Mouse (Mus musculus): Measurements from ENCODE around the gene Lemd2. TPM values are rescaled to one million over a fixed set of nuclear protein-coding genes. Genes with fewer than 3 reads are reported as not detected.

Lemd2 gene
- polyA plus RNA-seq, 1 experiment, result 31.6 TPM

- Histone ChIP-seq H3K9ac (ENCODE audit: low read depth, poor library complexity, severe bottlenecking) (no peak overlapping the region), H3K27ac (ENCODE audit: insufficient read depth, low read length) (no peak overlapping the region), H3K9me3 (replicated peaks; ENCODE audit: control insufficient read depth, insufficient read depth, low read length, poor library complexity, severe bottlenecking) (no peaks in the 10 kb centered on the region), H3K4me1 (ENCODE audit: control insufficient read depth, insufficient read depth, low read length) (no peaks in the 10 kb centered on the region), H3K36me3 (ENCODE audit: control insufficient read depth, insufficient read depth, low read length, poor library complexity, severe bottlenecking) (no peaks in the 10 kb centered on the region), H3K27me3 (ENCODE audit: control insufficient read depth, insufficient read depth, low read length, poor library complexity, severe bottlenecking) (no peaks in the 10 kb centered on the region), H3K4me3 (ENCODE audit: low read depth, low read length) (no peak overlapping the region)
- TF ChIP-seq POLR2A (IDR thresholded peaks at IDR 0.05; ENCODE audit: insufficient read depth, low read length) (no peak), EP300 (IDR thresholded peaks at IDR 0.05; ENCODE audit: insufficient read depth, low read depth, low read length) (no peak), CTCF (IDR thresholded peaks at IDR 0.05; ENCODE audit: low read depth, low read length) (no peak)
Measured at GRCm38 (mm10) chr17:27244912-27245311, 40.6 kb upstream of the Lemd2 start.

- H3K9me3 ChIP-seq (replicated peaks; ENCODE audit: control insufficient read depth, insufficient read depth, low read length, poor library complexity, severe bottlenecking), result no peaks in the 10 kb centered on the region
- no peak overlapping the region for H3K27ac ChIP-seq (ENCODE audit: insufficient read depth, low read length)
- 0 out of 2 replicates have a peak overlapping the region, but pooled peaks have one; percentile 27 for H3K4me3 ChIP-seq (ENCODE audit: low read depth, low read length)
- H3K9ac ChIP-seq (ENCODE audit: low read depth, poor library complexity, severe bottlenecking), result no peak overlapping the region
- no peaks in the 10 kb centered on the region for H3K36me3 ChIP-seq (ENCODE audit: control insufficient read depth, insufficient read depth, low read length, poor library complexity, severe bottlenecking)
- TF ChIP-seq EP300 (IDR thresholded peaks at IDR 0.05; ENCODE audit: insufficient read depth, low read depth, low read length) (no peak), POLR2A (IDR thresholded peaks at IDR 0.05; ENCODE audit: insufficient read depth, low read length) (no peak), CTCF (IDR thresholded peaks at IDR 0.05; ENCODE audit: low read depth, low read length) (no peak)
- no peaks in the 10 kb centered on the region for H3K27me3 ChIP-seq (ENCODE audit: control insufficient read depth, insufficient read depth, low read length, poor library complexity, severe bottlenecking)
- peaks cover 8% of the 10 kb centered on the region for H3K4me1 ChIP-seq (ENCODE audit: control insufficient read depth, insufficient read depth, low read length)
Measured at GRCm38 (mm10) chr17:27242194-27243189, 38.2 kb upstream of the Lemd2 start.

GRCm38 (mm10) chr17:27240556-27241457, 36.5 kb upstream of the Lemd2 start:
- no peaks in the 10 kb centered on the region for H3K27me3 ChIP-seq (ENCODE audit: control insufficient read depth, insufficient read depth, low read length, poor library complexity, severe bottlenecking)
- H3K9me3 ChIP-seq (replicated peaks; ENCODE audit: control insufficient read depth, insufficient read depth, low read length, poor library complexity, severe bottlenecking), result no peaks in the 10 kb centered on the region
- peak overlapping the region; percentile 70 for H3K27ac ChIP-seq (ENCODE audit: insufficient read depth, low read length)
- no peak for TF ChIP-seq POLR2A (IDR thresholded peaks at IDR 0.05; ENCODE audit: insufficient read depth, low read length)
- peak; percentile 95 for TF ChIP-seq EP300 (IDR thresholded peaks at IDR 0.05; ENCODE audit: insufficient read depth, low read depth, low read length)
- peaks cover 10% of the 10 kb centered on the region for H3K4me1 ChIP-seq (ENCODE audit: control insufficient read depth, insufficient read depth, low read length)
- H3K4me3 ChIP-seq (ENCODE audit: low read depth, low read length), result no peak overlapping the region
- no peak overlapping the region for H3K9ac ChIP-seq (ENCODE audit: low read depth, poor library complexity, severe bottlenecking)
- H3K36me3 ChIP-seq (ENCODE audit: control insufficient read depth, insufficient read depth, low read length, poor library complexity, severe bottlenecking), result no peaks in the 10 kb centered on the region

- no peak overlapping the region for H3K4me3 ChIP-seq (ENCODE audit: low read depth, low read length)
- H3K9me3 ChIP-seq (replicated peaks; ENCODE audit: control insufficient read depth, insufficient read depth, low read length, poor library complexity, severe bottlenecking), result no peaks in the 10 kb centered on the region
- H3K27ac ChIP-seq (ENCODE audit: insufficient read depth, low read length), result peak overlapping the region; percentile 70
- H3K36me3 ChIP-seq (ENCODE audit: control insufficient read depth, insufficient read depth, low read length, poor library complexity, severe bottlenecking), result no peaks in the 10 kb centered on the region
- TF ChIP-seq EP300 (IDR thresholded peaks at IDR 0.05; ENCODE audit: insufficient read depth, low read depth, low read length) (no peak), POLR2A (IDR thresholded peaks at IDR 0.05; ENCODE audit: insufficient read depth, low read length) (no peak), CTCF (IDR thresholded peaks at IDR 0.05; ENCODE audit: low read depth, low read length) (no peak)
- H3K9ac ChIP-seq (ENCODE audit: low read depth, poor library complexity, severe bottlenecking), result no peak overlapping the region
- no peaks in the 10 kb centered on the region for H3K27me3 ChIP-seq (ENCODE audit: control insufficient read depth, insufficient read depth, low read length, poor library complexity, severe bottlenecking)
- peaks cover 10% of the 10 kb centered on the region for H3K4me1 ChIP-seq (ENCODE audit: control insufficient read depth, insufficient read depth, low read length)
Measured at GRCm38 (mm10) chr17:27239941-27240340, 35.7 kb upstream of the Lemd2 start.

GRCm38 (mm10) chr17:27238637-27239036, 34.4 kb upstream of the Lemd2 start:
- Histone ChIP-seq H3K36me3 (ENCODE audit: control insufficient read depth, insufficient read depth, low read length, poor library complexity, severe bottlenecking) (no peaks in the 10 kb centered on the region), H3K27ac (ENCODE audit: insufficient read depth, low read length) (peak overlapping the region; percentile 71), H3K9me3 (replicated peaks; ENCODE audit: control insufficient read depth, insufficient read depth, low read length, poor library complexity, severe bottlenecking) (no peaks in the 10 kb centered on the region), H3K9ac (ENCODE audit: low read depth, poor library complexity, severe bottlenecking) (no peak overlapping the region), H3K4me1 (ENCODE audit: control insufficient read depth, insufficient read depth, low read length) (peaks cover 10% of the 10 kb centered on the region), H3K4me3 (ENCODE audit: low read depth, low read length) (no peak overlapping the region), H3K27me3 (ENCODE audit: control insufficient read depth, insufficient read depth, low read length, poor library complexity, severe bottlenecking) (no peaks in the 10 kb centered on the region)
- TF ChIP-seq EP300 (IDR thresholded peaks at IDR 0.05; ENCODE audit: insufficient read depth, low read depth, low read length) (peak; percentile 96), CTCF (IDR thresholded peaks at IDR 0.05; ENCODE audit: low read depth, low read length) (no peak), POLR2A (IDR thresholded peaks at IDR 0.05; ENCODE audit: insufficient read depth, low read length) (no peak)

Data from ES-Bruce4 (cell line).